Mouse (Mus musculus) spleen, adult 2 months (tissue): Measurements from ENCODE around the gene Acad12.

Source experiments
- CTCF ChIP-seq: fragments of 200-500 bp; IDR thresholded peaks from 2 replicates; pipeline ENCODE4 v1.5.1; 2011; ENCODE audit warnings: mild to moderate bottlenecking, inconsistent platforms; ENCODE audit not compliant: insufficient read depth, insufficient read length, insufficient replicate concordance; ENCODE audit errors: extremely low read depth
- POLR2A ChIP-seq: fragments of 200-500 bp; IDR thresholded peaks from 2 replicates; pipeline ENCODE4 v1.6.1; 2011; ENCODE audit warnings: low read depth, low read length, inconsistent platforms

GRCm38 (mm10) chr5:121596226-121596625 is 22.5 kb downstream of the Acad12 start:
- no peak for TF ChIP-seq CTCF
- TF ChIP-seq POLR2A, result no peak
